In the genomic region with DNA sequence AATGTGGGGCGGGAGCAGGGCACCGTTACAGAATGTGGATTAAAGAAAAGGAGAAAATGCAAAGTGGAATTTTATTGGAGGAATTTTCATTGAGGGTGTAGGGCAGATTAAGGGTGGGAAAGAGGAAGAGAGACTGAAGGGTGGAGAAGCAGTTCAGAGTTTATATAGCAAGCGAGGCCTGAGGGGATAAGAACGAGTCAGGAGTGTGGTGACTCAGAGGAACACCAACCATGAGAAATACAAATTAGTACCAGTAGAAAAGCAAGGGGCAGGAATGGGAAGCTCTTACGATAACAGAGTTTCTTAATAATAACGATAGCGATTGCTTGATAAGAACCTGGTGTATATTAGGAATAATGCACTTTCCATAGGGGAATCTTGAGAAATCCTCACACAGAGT, we compare ENCODE assay signal across 30 mouse cellular contexts.
A peak's percentile ranks its signal among the peaks of the same experiment; 100 is the strongest.
DNase-seq lines count a peak whose midpoint lies in the region; ATAC-seq and TF ChIP-seq lines count a peak whose summit lies in the region.
"Had no signal": no experiment of that assay in that cellular context is flagged by ENCODE, and none has a peak within 500 bp of the region (broad histone marks: within the 10 kb centered on the region; RNA-seq: fewer than 3 reads in every experiment).

No protein-coding gene starts in this region.

- no peak overlapping the region for H3K4me2 ChIP-seq in midbrain, embryonic 11.5 days
- H3K4me2 ChIP-seq: embryonic facial prominence, embryonic 13.5 days; heart, embryonic 12.5 days; hindbrain, embryonic 15.5 days; limb, embryonic 13.5 days; liver, embryonic 13.5 days had no signal

- no peaks in the 10 kb centered on the region for H3K27me3 ChIP-seq in midbrain, embryonic 11.5 days (ENCODE audit: control insufficient read depth, insufficient read depth, low read length)
- H3K27me3 ChIP-seq in midbrain, embryonic 10.5 days (ENCODE audit: low read depth, poor library complexity, severe bottlenecking), result no peaks in the 10 kb centered on the region
- H3K27me3 ChIP-seq in forebrain, embryonic 10.5 days (ENCODE audit: poor library complexity, severe bottlenecking), result no peaks in the 10 kb centered on the region
- H3K27me3 ChIP-seq: embryonic facial prominence, embryonic 13.5 days; heart, embryonic 12.5 days; hindbrain, embryonic 15.5 days; limb, embryonic 13.5 days; liver, embryonic 13.5 days; megakaryocyte, embryonic 14.5 days had no signal

- ATAC-seq in midbrain, embryonic 11.5 days (ENCODE audit: low FRiP score), result no peak
- ATAC-seq in megakaryocyte, adult 5-6 weeks (ENCODE audit: poor library complexity, severe bottlenecking), result peak; percentile 22
- ATAC-seq: activated CD4-positive, CD25-positive, alpha-beta regulatory T cell, adult 4 months; CD4-positive, CD25-positive, alpha-beta regulatory T cell, adult 4 months; forebrain, postnatal 0 days had no signal

- DNase-seq in gastrocnemius, adult 2 months, result no peak
- DNase-seq in gastrocnemius, postnatal 25 days, result no peak
- DNase-seq in midbrain, embryonic 11.5 days (ENCODE audit: low spot score, missing footprints), result peak; percentile 28
- no peak for DNase-seq in midbrain, embryonic 10.5 days (ENCODE audit: low spot score)
- DNase-seq in kidney, adult 11 months, result no peak
- no peak for DNase-seq in thymus, postnatal 0 days (ENCODE audit: low spot score)
- no peak for DNase-seq in forebrain, embryonic 10.5 days (ENCODE audit: extremely low spot score, low spot score)
- DNase-seq: adrenal gland, adult 2 months; cerebellum, postnatal 10 days; forebrain, postnatal 0 days; gastrocnemius, postnatal 10 days; heart, adult 11 months; kidney, adult 2 months; kidney, postnatal 4 days; liver, embryonic 13.5 days; lung, adult 2 months; lung, postnatal 14 days; midbrain, embryonic 14.5 days; right cerebral cortex, postnatal 25 days; spleen, adult 18-20 months; thymus, adult 2 months had no signal

- intact Hi-C loops in gastrocnemius, adult 2 months (cut with DNase I), result no loop called here

- TF ChIP-seq CTCF in gastrocnemius, adult 2 months (IDR thresholded peaks at IDR 0.05), result no peak

- H3K9me3 ChIP-seq in midbrain, embryonic 11.5 days (ENCODE audit: control insufficient read depth, low read length), result no peaks in the 10 kb centered on the region
- H3K9me3 ChIP-seq in midbrain, embryonic 10.5 days (replicated peaks), result no peaks in the 10 kb centered on the region
- no peaks in the 10 kb centered on the region for H3K9me3 ChIP-seq in forebrain, embryonic 10.5 days
- H3K9me3 ChIP-seq: embryonic facial prominence, embryonic 13.5 days; heart, embryonic 12.5 days; hindbrain, embryonic 10.5 days; hindbrain, embryonic 15.5 days; limb, embryonic 13.5 days; liver, embryonic 13.5 days; megakaryocyte, embryonic 14.5 days had no signal

- H3K4me1 ChIP-seq in midbrain, embryonic 11.5 days (ENCODE audit: control insufficient read depth, insufficient read depth, low read length), result no peaks in the 10 kb centered on the region
- no peaks in the 10 kb centered on the region for H3K4me1 ChIP-seq in midbrain, embryonic 10.5 days
- H3K4me1 ChIP-seq in forebrain, embryonic 10.5 days, result no peaks in the 10 kb centered on the region
- H3K4me1 ChIP-seq: embryonic facial prominence, embryonic 13.5 days; heart, embryonic 12.5 days; hindbrain, embryonic 10.5 days; hindbrain, embryonic 15.5 days; limb, embryonic 13.5 days had no signal

- H3K9ac ChIP-seq in midbrain, embryonic 11.5 days (ENCODE audit: low read length), result no peak overlapping the region
- H3K9ac ChIP-seq: embryonic facial prominence, embryonic 13.5 days; forebrain, postnatal 0 days; heart, embryonic 12.5 days; hindbrain, embryonic 15.5 days; limb, embryonic 13.5 days; liver, embryonic 13.5 days had no signal

- H3K36me3 ChIP-seq in midbrain, embryonic 11.5 days (ENCODE audit: control insufficient read depth, insufficient read depth, low read length), result no peaks in the 10 kb centered on the region
- no peaks in the 10 kb centered on the region for H3K36me3 ChIP-seq in midbrain, embryonic 10.5 days
- no peaks in the 10 kb centered on the region for H3K36me3 ChIP-seq in forebrain, embryonic 10.5 days (replicated peaks)
- H3K36me3 ChIP-seq: embryonic facial prominence, embryonic 13.5 days; hindbrain, embryonic 10.5 days; limb, embryonic 13.5 days; liver, embryonic 13.5 days had no signal

- WGBS in midbrain, embryonic 11.5 days, result 93% methylated on average over 7 of the region's 7 CpGs
- 91% methylated on average over 7 of the region's 7 CpGs for WGBS in midbrain, embryonic 10.5 days
- WGBS in forebrain, embryonic 10.5 days, result 94% methylated on average over 7 of the region's 7 CpGs

- peak overlapping the region; percentile 35; the same call in 1 of the 2 replicates for H3K27ac ChIP-seq in gastrocnemius, adult 2 months
- H3K27ac ChIP-seq in midbrain, embryonic 11.5 days (ENCODE audit: low read depth, low read length), result no peak overlapping the region
- H3K27ac ChIP-seq in midbrain, embryonic 10.5 days (replicated peaks), result no peak overlapping the region
- H3K27ac ChIP-seq in forebrain, embryonic 10.5 days, result no peak overlapping the region
- H3K27ac ChIP-seq: embryonic facial prominence, embryonic 13.5 days; hindbrain, embryonic 10.5 days; hindbrain, embryonic 15.5 days; limb, embryonic 13.5 days; liver, embryonic 13.5 days had no signal

- H3K4me3 ChIP-seq in gastrocnemius, adult 2 months, result no peak overlapping the region
- no peak overlapping the region for H3K4me3 ChIP-seq in midbrain, embryonic 11.5 days (ENCODE audit: low read depth, low read length)
- no peak overlapping the region for H3K4me3 ChIP-seq in midbrain, embryonic 10.5 days
- H3K4me3 ChIP-seq in forebrain, embryonic 10.5 days, result no peak overlapping the region
- H3K4me3 ChIP-seq: embryonic facial prominence, embryonic 13.5 days; heart, embryonic 12.5 days; hindbrain, embryonic 10.5 days; hindbrain, embryonic 15.5 days; limb, embryonic 13.5 days; liver, embryonic 13.5 days; megakaryocyte, embryonic 14.5 days had no signal
